Mouse (Mus musculus): ENCODE measurements at regions not wholly inside any gene's neighbourhood (a gene's known extent, or its start where the extent isn't known, plus 50 kb on each side); places are given as distances from the start of the nearest gene placed in this dataset.

- peak; percentile 76 for TF ChIP-seq CTCF (conservative IDR thresholded peaks at IDR 0.05; ENCODE audit: low read length)
- TF ChIP-seq NANOG (IDR thresholded peaks at IDR 0.05; ENCODE audit: borderline replicate concordance, low read length): no peak
- no peak for TF ChIP-seq POU5F1 (IDR thresholded peaks at IDR 0.05; ENCODE audit: borderline replicate concordance, low read length)
These were observed 2505.0 kb upstream of the 5930422O12Rik start for GRCm38 (mm10) chr8:30923301-30924159.

Data from E14TG2a.4 (cell line).